Mouse (Mus musculus): ENCODE results near the gene Tas2r134.

Gene Tas2r134

DNA sequence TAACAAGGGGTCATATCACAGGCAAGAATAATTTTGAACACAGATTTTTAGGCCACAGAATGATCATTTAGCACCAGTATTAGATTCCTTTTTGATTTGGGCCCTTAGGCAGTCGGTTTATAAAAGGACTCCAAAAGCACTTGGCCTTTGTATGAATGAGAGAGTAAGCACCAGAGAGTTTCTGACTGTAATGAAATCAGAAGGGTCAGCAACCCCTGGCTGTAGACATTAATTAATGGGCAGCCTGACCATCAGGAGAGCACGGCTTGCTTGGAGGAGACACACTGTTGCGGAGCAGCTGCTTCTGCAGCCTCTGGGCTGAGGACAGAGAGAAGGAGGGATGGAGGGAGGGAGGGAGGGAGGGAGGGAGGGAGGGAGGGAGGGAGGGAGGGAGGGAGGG, 30.4 kb downstream of the Tas2r134 start:
- DNase-seq = peak in 1 of 2 experiments; percentile 6

DNA sequence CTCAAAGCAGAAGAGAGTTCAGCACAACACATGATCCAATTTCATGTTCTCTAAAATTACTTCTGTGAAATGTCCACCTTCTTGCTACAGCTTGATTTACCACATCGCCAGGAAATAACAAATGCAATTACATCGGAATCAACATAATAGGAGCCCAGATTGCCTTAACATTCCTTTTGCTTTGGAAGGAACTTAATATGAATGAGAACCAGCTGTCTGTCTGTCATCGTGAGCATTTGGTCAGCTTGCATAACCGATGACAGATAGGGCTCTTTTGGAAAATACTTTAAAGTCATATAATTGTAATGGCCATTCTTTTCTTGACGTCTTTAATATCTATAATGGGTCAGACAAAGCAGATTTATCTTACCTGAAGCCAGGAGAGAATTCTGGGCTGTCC, 31.0 kb downstream of the Tas2r134 start:
- no peak for DNase-seq

GRCm38 (mm10) chr2:51674321-51674720, 47.0 kb downstream of the Tas2r134 start:
- peak; percentile 12 to 13 for DNase-seq
